Mouse (Mus musculus) kidney, postnatal 0 days (tissue): ENCODE data around the gene Rara. TPM values are rescaled to one million over a fixed set of nuclear protein-coding genes. Genes with fewer than 3 reads are reported as not detected.

Experiments
- ATAC-seq: fragments of 200-750 bp; cut with Nextera tagmentation; replicated peaks from 2 replicates; pipeline ENCODE4 v1.8.0; 2017; ENCODE audit warnings: low read depth, moderate number of reproducible peaks, moderate TSS enrichment, moderate library complexity; ENCODE audit not compliant: low FRiP score
- DNase-seq: peaks from one replicate; pipeline ENCODE4 v3.0.0-alpha.2; 2016; ENCODE audit warnings: low spot score
- H3K27ac ChIP-seq: fragments of 300-500 bp; sonication (generic); 2 replicates; pipeline ENCODE4 v1.5.1; 2014; ENCODE audit warnings: mild to moderate bottlenecking
- H3K27me3 ChIP-seq: fragments of 300-500 bp; sonication (generic); 2 replicates; pipeline ENCODE4 v1.6.1; 2014; ENCODE audit warnings: low read length, mixed read lengths; ENCODE audit not compliant: insufficient read depth
- H3K36me3 ChIP-seq: fragments of 300-500 bp; sonication (generic); 2 replicates; pipeline ENCODE4 v1.6.1; 2014; ENCODE audit warnings: low read length, mixed read lengths; ENCODE audit not compliant: insufficient read depth
- H3K4me1 ChIP-seq: fragments of 300-500 bp; sonication (generic); replicated peaks from 2 replicates; pipeline ENCODE4 v1.6.1; 2014; ENCODE audit warnings: antibody characterized with exemption, low read length, mixed read lengths; ENCODE audit not compliant: insufficient read depth
- H3K4me2 ChIP-seq: fragments of 300-500 bp; sonication (generic); 2 replicates; pipeline ENCODE4 v1.6.1; 2014; ENCODE audit warnings: mild to moderate bottlenecking, low read length, moderate library complexity, mixed read lengths
- H3K4me3 ChIP-seq: fragments of 300-500 bp; sonication (generic); replicated peaks from 2 replicates; pipeline ENCODE4 v1.5.1; 2014; ENCODE audit warnings: low read depth, low read length
- H3K9ac ChIP-seq: fragments of 300-500 bp; sonication (generic); 2 replicates; pipeline ENCODE4 v1.6.1; 2014; ENCODE audit warnings: low read depth, low read length
- H3K9me3 ChIP-seq: fragments of 300-500 bp; sonication (generic); replicated peaks from 2 replicates; pipeline ENCODE4 v1.6.1; 2016; ENCODE audit warnings: low read length, inconsistent platforms, mixed read lengths
- CTCF ChIP-seq: IDR thresholded peaks from 2 replicates; pipeline ENCODE4 v1.5.1; 2016; ENCODE audit warnings: antibody characterized with exemption, low read depth, mild to moderate bottlenecking, moderate library complexity
- WGBS: fragments of 180-500 bp; shearing (Covaris S2); extraction: QIAGEN DNeasy Blood & Tissue Kit; methylation state at CpG from one replicate; pipeline ENCODE4 v1.1.7; 2014; 5-methylcytosine and 5-hydroxymethylcytosine counted together
- polyA plus RNA-seq: library from polyadenylated mRNA; unstranded; fragments of >200 nt; fragmentation: Nextera tagmentation; extraction: Ambion mirVana; gene quantifications from 2 replicates; pipeline ENCODE4 v1.2.1, GENCODE M21; 2015

Rara gene
- polyA plus RNA-seq, 1 experiment from 2014 or later, result 25.7 TPM

GRCm38 (mm10) chr11:98939084-98939952 lies 11.7 kb downstream of the Rara start:
- 29% methylated on average over 15 of the region's 15 CpGs for WGBS
- no peaks in the 10 kb centered on the region for H3K9me3 ChIP-seq
- peak overlapping the region; percentile 91 for H3K9ac ChIP-seq
- peak overlapping the region; percentile 80; the same call in 1 of the 2 replicates for H3K4me3 ChIP-seq
- no peak for TF ChIP-seq CTCF
- peak; percentile 17 for DNase-seq
- peaks cover 75% of the 10 kb centered on the region for H3K4me1 ChIP-seq
- H3K36me3 ChIP-seq, result no peaks in the 10 kb centered on the region
- H3K27me3 ChIP-seq, result no peaks in the 10 kb centered on the region
- no peak for ATAC-seq
- peak overlapping the region; percentile 98 for H3K4me2 ChIP-seq
- H3K27ac ChIP-seq, result 0 out of 2 replicates have a peak overlapping the region, but pooled peaks have one; percentile 98

DNA sequence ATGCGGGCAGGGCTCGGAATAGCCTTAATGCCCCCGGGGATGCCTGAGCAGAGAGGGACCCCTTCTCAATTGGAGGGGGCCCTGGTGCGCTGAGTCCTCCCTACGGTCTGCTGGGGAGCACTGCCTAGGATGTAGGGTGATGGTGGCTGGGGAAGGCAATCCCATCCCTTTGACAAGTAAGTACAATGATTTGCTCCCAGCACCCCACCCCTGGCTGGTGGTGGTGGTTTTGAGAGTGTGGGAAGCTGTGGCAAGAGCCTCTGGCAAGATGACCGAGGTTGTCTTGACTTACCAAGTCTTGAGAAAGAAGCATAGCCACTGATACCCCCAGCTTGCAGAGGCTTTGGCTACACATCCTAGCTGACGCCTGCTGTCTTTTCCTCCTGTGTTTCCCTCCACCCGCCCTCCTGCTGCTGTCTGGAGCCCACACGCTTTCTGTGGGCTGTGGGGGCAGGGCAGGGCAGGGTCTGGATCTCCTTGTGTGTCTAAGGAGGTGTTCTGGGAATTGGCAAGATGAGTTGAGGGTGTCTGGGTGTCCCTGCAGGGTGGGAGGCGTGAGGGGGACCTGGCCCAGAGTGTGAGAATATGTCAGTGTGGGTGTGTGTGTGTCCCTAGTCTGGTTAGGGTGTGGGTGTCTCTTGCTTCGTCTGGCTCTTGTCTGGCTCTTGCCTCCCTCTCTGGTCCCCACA lies 12.5 kb downstream of the Rara start:
- no peak for TF ChIP-seq CTCF
- Histone ChIP-seq H3K36me3 (no peaks in the 10 kb centered on the region), H3K9me3 (no peaks in the 10 kb centered on the region), H3K27me3 (no peaks in the 10 kb centered on the region), H3K4me1 (peaks cover 80% of the 10 kb centered on the region), H3K4me3 (peak overlapping the region; percentile 80; the same call in 1 of the 2 replicates), H3K4me2 (peak overlapping the region; percentile 98), H3K27ac (peak overlapping the region; percentile 98), H3K9ac (peak overlapping the region; percentile 42; the same call in 1 of the 2 replicates)
- DNase-seq, result peak; percentile 2
- no peak for ATAC-seq
- WGBS, result 42% methylated on average over 11 of the region's 11 CpGs

GRCm38 (mm10) chr11:98940776-98941175 lies 13.2 kb downstream of the Rara start:
- Histone ChIP-seq H3K27ac (peak overlapping the region; percentile 98), H3K27me3 (no peaks in the 10 kb centered on the region), H3K9ac (peak overlapping the region; percentile 53), H3K4me2 (peak overlapping the region; percentile 98), H3K4me3 (peak overlapping the region; percentile 34), H3K4me1 (peaks cover 82% of the 10 kb centered on the region), H3K9me3 (no peaks in the 10 kb centered on the region), H3K36me3 (no peaks in the 10 kb centered on the region)
- WGBS, result 46% methylated on average over 3 of the region's 3 CpGs
- no peak for TF ChIP-seq CTCF
- no peak for ATAC-seq
- DNase-seq, result no peak

- Histone ChIP-seq H3K4me3 (peak overlapping the region; percentile 34), H3K4me2 (peak overlapping the region; percentile 98), H3K36me3 (no peaks in the 10 kb centered on the region), H3K4me1 (peaks cover 81% of the 10 kb centered on the region), H3K27ac (peak overlapping the region; percentile 98), H3K9ac (peak overlapping the region; percentile 63), H3K27me3 (no peaks in the 10 kb centered on the region), H3K9me3 (no peaks in the 10 kb centered on the region)
- ATAC-seq, result 0 out of 2 replicates have a peak, but pooled peaks have one; percentile 0
- peak; percentile 60 for DNase-seq
- 3% methylated on average over 12 of the region's 12 CpGs for WGBS
- TF ChIP-seq CTCF, result no peak
Observed at GRCm38 (mm10) chr11:98941341-98941825, 13.8 kb downstream of the Rara start.

DNA sequence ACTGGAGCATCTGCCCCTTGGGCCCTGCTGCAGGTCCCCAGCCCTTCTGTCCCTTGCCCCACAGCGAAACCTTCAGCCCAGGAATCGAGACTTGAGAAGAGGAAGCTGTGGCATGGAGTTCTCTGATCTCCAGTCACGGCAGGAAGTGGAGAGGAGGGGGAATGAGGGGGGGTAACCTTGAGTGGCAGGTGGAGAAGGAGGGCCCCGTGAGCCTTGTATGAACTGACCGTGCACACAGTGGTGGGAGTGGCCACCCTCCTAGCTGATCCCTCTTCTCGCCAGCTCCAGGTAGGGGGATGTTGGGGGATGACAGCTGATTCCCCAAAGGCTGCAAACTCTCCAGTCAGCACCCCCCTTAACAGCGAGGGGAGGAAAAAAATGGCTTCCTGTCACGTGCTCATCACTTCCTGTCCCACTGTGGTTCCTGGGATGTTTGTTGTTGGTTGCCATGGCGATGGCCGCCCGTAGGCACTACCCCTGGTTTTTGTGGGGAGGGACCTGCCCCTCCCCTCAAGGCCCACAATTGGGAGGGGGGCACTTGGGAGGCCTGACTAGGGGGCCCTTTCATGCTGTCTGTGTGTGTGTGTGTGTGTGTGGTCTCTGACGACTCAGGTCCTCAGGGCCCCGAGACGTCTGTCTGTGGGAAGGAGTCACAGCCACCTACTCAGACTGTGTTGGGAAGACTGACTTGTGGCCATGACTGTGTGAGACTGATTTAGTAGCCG lies 14.4 kb downstream of the Rara start:
- H3K27me3 ChIP-seq, result no peaks in the 10 kb centered on the region
- 3% methylated on average over 15 of the region's 15 CpGs for WGBS
- H3K4me3 ChIP-seq, result peak overlapping the region; percentile 34
- peak overlapping the region; percentile 63 for H3K9ac ChIP-seq
- H3K36me3 ChIP-seq, result no peaks in the 10 kb centered on the region
- TF ChIP-seq CTCF, result 0 out of 2 replicates have a peak, but pooled peaks have one; percentile 2
- ATAC-seq, result peak; percentile 29
- DNase-seq, result peak; percentile 96
- H3K27ac ChIP-seq, result peak overlapping the region; percentile 98
- H3K4me2 ChIP-seq, result peak overlapping the region; percentile 98
- H3K9me3 ChIP-seq, result no peaks in the 10 kb centered on the region
- peaks cover 76% of the 10 kb centered on the region for H3K4me1 ChIP-seq
